Mouse (Mus musculus) cerebellum, adult 11-12 months (tissue): ENCODE results near the gene Tcf15.

Experiments
- DNase-seq: peaks from one replicate; pipeline ENCODE4 v3.0.0; 2022

Gene Tcf15

DNA sequence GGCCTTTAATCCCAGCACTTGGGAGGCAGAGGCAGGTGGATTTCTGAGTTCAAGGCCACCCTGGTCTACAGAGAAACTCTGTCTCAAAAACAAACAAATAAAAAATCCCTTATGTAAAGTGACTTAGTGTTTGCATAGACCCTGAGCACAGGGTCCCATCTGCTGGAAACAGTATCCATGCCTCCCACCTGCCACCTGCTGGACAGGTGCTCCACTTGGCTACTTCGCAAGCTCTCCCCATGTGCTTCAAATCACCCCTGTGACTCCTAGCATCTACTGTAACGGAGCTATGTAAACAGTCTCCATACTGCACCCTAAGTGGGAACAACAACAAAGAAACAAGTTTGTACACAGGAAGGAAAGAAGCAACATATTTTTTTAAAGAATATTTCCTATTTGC is 14.8 kb upstream of the Tcf15 start:
- no peak for DNase-seq

GRCm38 (mm10) chr2:152129778-152130177 is 13.6 kb upstream of the Tcf15 start:
- no peak for DNase-seq

GRCm38 (mm10) chr2:152132016-152132415 is 11.3 kb upstream of the Tcf15 start:
- DNase-seq = no peak

- DNase-seq = no peak
These were observed 10.7 kb upstream of the Tcf15 start for GRCm38 (mm10) chr2:152132691-152133090.

- no peak for DNase-seq
These were observed 4.0 kb upstream of the Tcf15 start for GRCm38 (mm10) chr2:152139191-152139987.

DNA sequence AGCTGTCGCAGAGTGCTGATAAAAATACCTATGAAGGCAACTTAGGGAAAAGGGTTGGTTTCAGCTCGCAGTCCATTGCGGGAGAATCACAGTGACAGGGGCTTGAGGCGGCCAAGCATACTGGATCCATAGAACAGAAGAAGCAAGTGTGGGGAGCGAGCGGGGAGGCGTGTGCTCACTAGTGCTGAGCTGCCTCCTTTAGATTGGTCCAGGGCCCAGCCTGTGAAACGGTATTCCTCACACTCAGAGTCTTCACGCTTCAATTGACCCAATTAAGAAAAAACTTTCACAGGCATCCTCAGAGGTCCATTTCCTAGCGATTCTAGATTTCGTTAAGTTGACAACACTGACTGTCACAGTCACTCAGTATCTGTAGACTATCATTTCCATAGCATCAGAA is 2.4 kb upstream of the Tcf15 start:
- no peak for DNase-seq

- no peak for DNase-seq
These were observed 1.9 kb upstream of the Tcf15 start for GRCm38 (mm10) chr2:152141491-152141890.

- DNase-seq = no peak
These were observed 1.3 kb upstream of the Tcf15 start for GRCm38 (mm10) chr2:152142046-152142445.

- no peak for DNase-seq
These were observed 790 bp upstream of the Tcf15 start for GRCm38 (mm10) chr2:152142571-152142970.

DNA sequence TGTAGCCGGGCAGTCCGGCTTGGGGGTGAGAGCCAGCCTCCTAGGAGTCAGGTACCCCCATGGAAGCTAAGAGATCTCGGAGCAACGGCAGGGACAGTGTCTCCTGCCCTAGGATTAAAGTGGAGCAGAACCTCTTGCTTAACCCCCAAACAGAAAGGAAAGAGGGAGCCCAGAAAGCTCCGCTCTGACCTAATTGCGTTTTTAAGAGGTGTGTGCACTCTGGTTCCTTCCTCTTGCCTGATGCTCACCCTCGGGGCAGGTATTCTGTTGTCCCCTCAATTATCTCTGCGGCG is 743 bp downstream of the Tcf15 start:
- no peak for DNase-seq

- DNase-seq = no peak
These were observed 1.1 kb downstream of the Tcf15 start for GRCm38 (mm10) chr2:152144501-152144900.

DNA sequence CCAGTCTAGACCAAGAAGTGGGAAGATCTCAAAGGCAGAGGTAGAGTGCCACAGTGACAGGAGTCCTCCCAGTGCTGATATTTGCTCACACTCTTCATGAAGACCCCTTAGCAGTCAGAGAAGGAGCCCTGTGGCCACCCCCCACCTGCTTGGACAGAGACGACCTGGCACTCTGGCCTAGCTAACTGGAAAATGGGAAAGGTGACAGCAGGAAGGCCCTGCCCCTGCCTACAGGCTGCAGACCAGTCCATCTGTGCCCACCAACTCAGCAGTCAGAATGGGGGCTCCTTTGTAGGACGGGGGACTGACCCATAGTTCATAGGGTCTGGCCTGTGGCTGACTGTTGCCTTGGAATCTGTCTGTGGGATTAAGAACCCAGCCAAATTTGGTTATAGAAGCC is 2.4 kb downstream of the Tcf15 start:
- DNase-seq = no peak

- no peak for DNase-seq
These were observed 3.7 kb downstream of the Tcf15 start for GRCm38 (mm10) chr2:152147079-152147478.

GRCm38 (mm10) chr2:152148675-152149074 is 5.3 kb downstream of the Tcf15 start:
- no peak for DNase-seq

DNA sequence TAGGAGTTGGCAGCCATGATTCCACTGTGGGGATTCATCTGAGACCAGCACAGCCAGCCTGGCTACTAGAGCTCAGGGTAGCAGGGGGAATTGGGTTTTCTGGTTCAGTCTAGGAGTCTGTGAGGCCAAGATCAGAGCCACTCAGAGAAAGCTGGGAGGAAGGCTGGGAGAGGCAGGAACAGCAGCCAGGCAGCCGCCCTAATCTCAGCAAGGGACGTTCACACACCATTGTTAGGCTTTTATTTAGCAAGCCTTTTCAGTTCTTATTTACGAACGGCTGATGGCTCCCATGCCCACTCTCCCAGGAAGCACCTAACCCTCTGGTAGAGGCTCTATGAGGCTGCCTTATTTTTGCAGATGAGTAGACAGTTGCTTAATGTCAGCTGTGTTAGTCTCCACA is 6.5 kb downstream of the Tcf15 start:
- DNase-seq = no peak

DNA sequence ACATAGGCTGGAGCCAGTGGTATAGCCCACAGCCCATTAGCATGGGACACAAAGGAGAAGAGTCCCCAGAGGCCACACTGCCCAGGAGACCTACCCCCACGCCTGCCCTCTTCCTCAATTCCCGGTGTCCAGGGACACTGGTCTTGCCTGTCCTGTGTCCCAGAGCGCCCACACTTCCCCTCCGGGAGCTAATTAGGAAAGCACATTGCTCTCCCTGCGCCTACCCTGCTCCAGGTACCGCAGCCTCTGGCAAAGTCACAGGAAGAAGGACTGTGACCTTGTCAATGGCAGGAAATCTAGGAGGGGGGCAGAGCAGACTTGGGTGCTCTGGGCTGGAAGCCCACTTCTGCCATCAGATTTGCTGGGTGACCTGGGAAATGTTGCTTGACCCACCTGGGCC is 7.0 kb downstream of the Tcf15 start:
- no peak for DNase-seq

GRCm38 (mm10) chr2:152153361-152153760 is 10.0 kb downstream of the Tcf15 start:
- no peak for DNase-seq

- no peak for DNase-seq
These were observed 12.2 kb downstream of the Tcf15 start for GRCm38 (mm10) chr2:152155414-152156208.

DNA sequence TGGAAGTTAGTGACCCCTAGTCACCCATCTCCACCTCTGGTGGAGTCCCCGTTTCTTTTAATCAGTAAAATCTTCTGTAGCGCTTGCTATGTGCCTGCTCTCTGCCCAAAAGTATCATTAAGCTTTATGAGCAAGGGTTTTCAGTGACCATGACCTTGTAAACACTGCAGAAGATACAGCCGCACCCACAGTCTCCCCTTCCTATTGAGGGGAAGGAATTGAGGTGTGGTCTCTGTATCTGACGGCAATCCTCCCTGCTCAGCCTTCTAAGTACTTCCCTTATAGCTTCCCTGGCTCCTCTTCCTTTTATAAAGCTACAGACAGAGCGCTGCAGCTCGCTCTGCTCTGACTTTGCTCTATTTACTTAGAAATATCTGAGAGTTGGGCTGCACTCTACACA is 13.1 kb downstream of the Tcf15 start:
- DNase-seq = no peak

GRCm38 (mm10) chr2:152159487-152159886 is 16.1 kb downstream of the Tcf15 start:
- DNase-seq = no peak

- DNase-seq = no peak
These were observed 22.9 kb downstream of the Tcf15 start for GRCm38 (mm10) chr2:152166257-152166656.

GRCm38 (mm10) chr2:152167851-152168290 is 24.5 kb downstream of the Tcf15 start:
- DNase-seq = no peak

DNA sequence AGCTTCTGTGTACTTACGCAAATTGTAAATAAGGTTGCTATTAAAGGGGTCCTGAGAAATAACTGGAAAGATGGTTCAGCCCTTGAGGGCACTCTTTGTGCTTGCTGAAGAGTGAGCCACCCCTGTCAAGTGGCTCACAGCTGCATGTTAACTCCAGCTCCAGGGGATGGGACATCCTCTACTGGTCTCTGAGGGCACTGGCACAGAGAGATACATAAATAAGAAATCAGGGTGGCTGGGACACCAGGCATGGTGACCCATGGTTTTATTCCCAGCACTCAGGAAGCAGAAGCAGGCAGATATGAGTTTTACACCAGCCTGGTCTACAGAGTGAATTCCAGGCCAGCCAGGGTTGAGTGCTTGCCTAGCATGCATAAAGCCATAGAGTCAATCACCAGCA is 26.0 kb downstream of the Tcf15 start:
- DNase-seq = no peak

GRCm38 (mm10) chr2:152174861-152175260 is 31.5 kb downstream of the Tcf15 start:
- no peak for DNase-seq

DNA sequence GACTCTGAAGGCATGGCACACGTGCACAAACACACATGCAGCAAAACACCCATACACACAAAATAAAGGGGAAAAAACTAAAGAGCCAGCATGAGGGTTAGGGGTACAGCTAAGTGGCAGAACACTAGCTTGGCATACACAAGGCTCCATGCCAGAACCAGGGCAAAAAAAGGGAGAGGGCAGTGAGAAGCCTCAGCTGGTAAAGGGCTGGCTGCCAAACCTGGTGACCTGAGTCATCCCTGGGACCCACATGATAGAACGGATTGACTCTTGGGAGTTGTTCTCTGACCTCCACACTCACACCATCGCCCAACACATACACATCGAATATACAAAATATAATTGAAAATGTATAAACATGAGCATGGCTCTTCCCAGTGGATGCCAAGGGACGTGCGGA is 33.3 kb downstream of the Tcf15 start:
- no peak for DNase-seq
